Mouse (Mus musculus): ENCODE measurements around the gene Poc1a.

Poc1a gene

GRCm38 (mm10) chr9:106337620-106338019, 56.8 kb downstream of the Poc1a start:
- in situ Hi-C loops (cut with MboI) = no loop called here

- in situ Hi-C loops (cut with MboI) = no loop called here
These were observed 57.8 kb downstream of the Poc1a start for GRCm38 (mm10) chr9:106338462-106339172.

- in situ Hi-C loops (cut with MboI) = no loop called here
These were observed 58.3 kb downstream of the Poc1a start for GRCm38 (mm10) chr9:106339173-106339558.

- in situ Hi-C loops (cut with MboI) = no loop called here
These were observed 58.9 kb downstream of the Poc1a start for GRCm38 (mm10) chr9:106339730-106340129.

GRCm38 (mm10) chr9:106340501-106341312, 59.8 kb downstream of the Poc1a start:
- in situ Hi-C loops (cut with MboI) = no loop called here

GRCm38 (mm10) chr9:106341313-106341686, 60.4 kb downstream of the Poc1a start:
- in situ Hi-C loops (cut with MboI) = no loop called here

GRCm38 (mm10) chr9:106342573-106342972, 61.7 kb downstream of the Poc1a start:
- in situ Hi-C loops (cut with MboI) = no loop called here

- in situ Hi-C loops (cut with MboI) = loop anchor here (5.0 kb wide), 1 partner anchor 77 kb away; no protein-coding TSS in a partner anchor
These were observed 64.3 kb downstream of the Poc1a start for GRCm38 (mm10) chr9:106345167-106345566.

GRCm38 (mm10) chr9:106345630-106346029, 64.8 kb downstream of the Poc1a start:
- in situ Hi-C loops (cut with MboI) = loop anchor here (5.0 kb wide), 1 partner anchor 77 kb away; no protein-coding TSS in a partner anchor

- in situ Hi-C loops (cut with MboI) = loop anchor here (5.0 kb wide), 1 partner anchor 74 kb away; no protein-coding TSS in a partner anchor
These were observed 67.4 kb downstream of the Poc1a start for GRCm38 (mm10) chr9:106348281-106348680.

GRCm38 (mm10) chr9:106349075-106349474, 68.2 kb downstream of the Poc1a start:
- in situ Hi-C loops (cut with MboI) = loop anchor here (5.0 kb wide), 1 partner anchor 73 kb away; no protein-coding TSS in a partner anchor

- in situ Hi-C loops (cut with MboI) = no loop called here
These were observed 70.3 kb downstream of the Poc1a start for GRCm38 (mm10) chr9:106351178-106351577.

GRCm38 (mm10) chr9:106353779-106354178, 72.9 kb downstream of the Poc1a start:
- in situ Hi-C loops (cut with MboI) = no loop called here

- in situ Hi-C loops (cut with MboI) = no loop called here
These were observed 73.9 kb downstream of the Poc1a start for GRCm38 (mm10) chr9:106354810-106355209.

GRCm38 (mm10) chr9:106355217-106355974, 74.5 kb downstream of the Poc1a start:
- in situ Hi-C loops (cut with MboI) = no loop called here

- in situ Hi-C loops (cut with MboI) = no loop called here
These were observed 75.1 kb downstream of the Poc1a start for GRCm38 (mm10) chr9:106355975-106356286.

- in situ Hi-C loops (cut with MboI) = no loop called here
These were observed 75.5 kb downstream of the Poc1a start for GRCm38 (mm10) chr9:106356323-106356844.

- in situ Hi-C loops (cut with MboI) = no loop called here
These were observed 76.3 kb downstream of the Poc1a start for GRCm38 (mm10) chr9:106357167-106357566.

- in situ Hi-C loops (cut with MboI) = no loop called here
These were observed 78.4 kb downstream of the Poc1a start for GRCm38 (mm10) chr9:106359297-106359696.

GRCm38 (mm10) chr9:106361140-106361539, 80.3 kb downstream of the Poc1a start:
- in situ Hi-C loops (cut with MboI) = no loop called here

- in situ Hi-C loops (cut with MboI) = no loop called here
These were observed 84.5 kb downstream of the Poc1a start for GRCm38 (mm10) chr9:106365333-106365732.

- in situ Hi-C loops (cut with MboI) = no loop called here
These were observed 85.3 kb downstream of the Poc1a start for GRCm38 (mm10) chr9:106366188-106366587.
